Mouse (Mus musculus) activated CD4-positive, CD25-positive, alpha-beta regulatory T cell (primary cell): ENCODE results near the gene Srpk1. TPM values are rescaled to one million over a fixed set of nuclear protein-coding genes. Genes with fewer than 3 reads are reported as not detected.

Experiments
- polyA plus RNA-seq, 2 experiments: library from polyadenylated mRNA; unstranded; fragments of 100-300 nt; shearing (Covaris generic); gene quantifications; one replicate each; pipeline ENCODE4 v1.2.1; 2017

Srpk1 gene
- polyA plus RNA-seq, result 100 to 1,000 TPM; 192 to 194 TPM

GRCm38 (mm10) chr17:28622300-28622759 is at the start of gene Srpk1:
Srpk1 (minus strand) TSS chr17:28622709.

DNA sequence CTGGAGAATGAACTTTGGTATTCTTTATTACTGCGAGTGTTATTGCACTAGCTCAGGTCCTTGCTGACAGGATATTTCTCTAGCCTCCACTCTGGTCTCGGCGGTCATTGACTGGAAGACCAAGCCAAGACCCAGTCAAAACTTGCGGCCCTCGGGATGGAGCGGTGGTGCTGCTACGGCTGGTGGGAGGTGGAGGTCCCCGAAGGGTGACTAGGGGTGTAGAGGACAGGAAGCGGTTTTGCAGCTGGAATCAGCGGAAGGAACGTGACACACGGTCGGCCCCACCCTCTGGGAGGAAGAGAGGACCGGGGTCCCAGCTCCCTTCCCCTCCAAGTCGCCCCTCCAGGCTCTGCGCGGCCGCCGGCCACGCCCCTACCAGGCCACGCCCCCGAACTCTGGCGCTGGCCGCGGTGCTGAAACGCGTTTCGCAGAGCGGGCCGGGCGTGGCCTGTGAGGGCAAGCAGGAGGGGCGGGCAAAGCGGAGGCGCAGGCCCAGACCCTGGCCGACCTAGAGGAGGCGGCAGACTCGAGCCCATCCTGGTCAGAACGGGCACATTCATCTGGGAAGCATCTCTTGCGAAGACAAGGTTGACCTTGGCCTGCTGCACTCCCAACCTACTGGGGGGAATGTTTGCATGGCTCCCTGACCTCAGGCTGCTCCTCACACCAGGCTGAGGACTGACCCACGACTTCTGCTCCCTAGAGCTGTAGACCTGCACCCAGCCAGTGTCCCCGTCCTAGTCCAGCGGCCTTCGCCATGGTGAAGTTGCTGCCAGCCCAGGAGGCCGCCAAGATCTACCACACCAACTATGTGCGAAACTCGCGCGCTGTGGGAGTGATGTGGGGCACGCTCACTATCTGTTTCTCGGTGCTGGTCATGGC is 47.0 kb downstream of the Srpk1 start, which contains the start of gene Lhfpl5:
Gene Lhfpl5 (plus strand): TSS at position 398 of the 882 bp plus-strand sequence.

GRCm38 (mm10) chr17:28560598-28560997 is 61.9 kb downstream of the Srpk1 start, which contains the start of gene Clps:
Clps (minus strand) TSS chr17:28560766.

GRCm38 (mm10) chr17:28549111-28549510 is 73.4 kb downstream of the Srpk1 start, which contains the start of gene Clpsl2:
Clpsl2 (plus strand) TSS chr17:28549411.

Other genes starting within 250 kb of the Srpk1 start
- gene Fkbp5, start 105.2 kb downstream of the Srpk1 start, polyA plus RNA-seq, result 100 to 1,000 TPM in 1 of 2 experiments, 10 to 100 TPM in 1; 79.6 to 102 TPM
- gene Armc12, start 91.9 kb downstream of the Srpk1 start, polyA plus RNA-seq, result under 1 TPM in 1 of 2 experiments, not detected in 1; 0.66 TPM
- gene Clpsl2, start 73.3 kb downstream of the Srpk1 start, polyA plus RNA-seq, result not detected
- gene Clps, start 61.9 kb downstream of the Srpk1 start, polyA plus RNA-seq, result under 1 TPM in 1 of 2 experiments, not detected in 1; 0.52 TPM
- gene Lhfpl5, start 47.1 kb downstream of the Srpk1 start, polyA plus RNA-seq, result 1 to 10 TPM in 1 of 2 experiments, under 1 TPM in 1; 0.33 to 1.6 TPM
- under 1 TPM; 0.42 to 0.95 TPM for gene Slc26a8, start 67.5 kb upstream of the Srpk1 start, polyA plus RNA-seq
- gene Mapk14, start 68.6 kb upstream of the Srpk1 start, polyA plus RNA-seq, result 10 to 100 TPM; 77.2 to 83.0 TPM
- gene AC170998.1, start 103.4 kb upstream of the Srpk1 start, polyA plus RNA-seq, result 1 to 10 TPM; 4.8 to 8.9 TPM
- 1 to 10 TPM in 1 of 2 experiments, not detected in 1; 1.7 TPM for gene Mapk13, start 146.6 kb upstream of the Srpk1 start, polyA plus RNA-seq
- gene Brpf3, start 178.4 kb upstream of the Srpk1 start, polyA plus RNA-seq, result 10 to 100 TPM in 1 of 2 experiments, 1 to 10 TPM in 1; 9.6 to 10.1 TPM
- under 1 TPM in 1 of 2 experiments, not detected in 1; 0.05 TPM for gene Pnpla1, start 235.7 kb upstream of the Srpk1 start, polyA plus RNA-seq